Mouse (Mus musculus) kidney, postnatal 4 days (tissue): ENCODE data around the gene Yipf7.

ENCODE experiments used
- DNase-seq, 2 experiments: peaks; one replicate each; pipeline ENCODE4 v3.0.0; 2021; ENCODE audit warnings: mixed read lengths in 2 of 2

The Yipf7 gene

GRCm38 (mm10) chr5:69542489-69542888 lies at the start of gene Yipf7:
TSS of gene Yipf7 (minus strand) at chr5:69542648.
- no peak for DNase-seq

GRCm38 (mm10) chr5:69591640-69592461 lies 49.4 kb upstream of the Yipf7 start, which contains the start of gene Gnpda2:
TSS of gene Gnpda2 (minus strand) at chr5:69592340.
- peak; percentile 89 to 93 for DNase-seq

- peak in 1 of 2 experiments; percentile 6 for DNase-seq
Measured at GRCm38 (mm10) chr5:69557404-69557935, 15.0 kb upstream of the Yipf7 start.

GRCm38 (mm10) chr5:69556628-69557403 lies 14.4 kb upstream of the Yipf7 start, which contains the start of gene Guf1:
TSS of gene Guf1 (plus strand) at chr5:69556923.
- DNase-seq, result peak; percentile 96 to 97

- no peak for DNase-seq
Measured at GRCm38 (mm10) chr5:69541680-69542079, 768 bp downstream of the Yipf7 start.

- DNase-seq, result no peak
Measured at GRCm38 (mm10) chr5:69523944-69524343, 18.5 kb downstream of the Yipf7 start.

- DNase-seq, result no peak
Measured at GRCm38 (mm10) chr5:69522064-69522463, 20.4 kb downstream of the Yipf7 start.

- peak; percentile 68 to 69 for DNase-seq
Measured at GRCm38 (mm10) chr5:69520661-69521278, 21.7 kb downstream of the Yipf7 start.

GRCm38 (mm10) chr5:69512203-69512602 lies 30.2 kb downstream of the Yipf7 start:
- no peak for DNase-seq

GRCm38 (mm10) chr5:69511631-69512030 lies 30.8 kb downstream of the Yipf7 start:
- DNase-seq, result no peak

GRCm38 (mm10) chr5:69507045-69507444 lies 35.4 kb downstream of the Yipf7 start:
- DNase-seq, result no peak

GRCm38 (mm10) chr5:69489046-69489445 lies 53.4 kb downstream of the Yipf7 start:
- DNase-seq, result no peak

GRCm38 (mm10) chr5:69467520-69467919 lies 74.9 kb downstream of the Yipf7 start:
- DNase-seq, result no peak
